Mouse (Mus musculus): ENCODE results near the gene Clcc1.

DNA sequence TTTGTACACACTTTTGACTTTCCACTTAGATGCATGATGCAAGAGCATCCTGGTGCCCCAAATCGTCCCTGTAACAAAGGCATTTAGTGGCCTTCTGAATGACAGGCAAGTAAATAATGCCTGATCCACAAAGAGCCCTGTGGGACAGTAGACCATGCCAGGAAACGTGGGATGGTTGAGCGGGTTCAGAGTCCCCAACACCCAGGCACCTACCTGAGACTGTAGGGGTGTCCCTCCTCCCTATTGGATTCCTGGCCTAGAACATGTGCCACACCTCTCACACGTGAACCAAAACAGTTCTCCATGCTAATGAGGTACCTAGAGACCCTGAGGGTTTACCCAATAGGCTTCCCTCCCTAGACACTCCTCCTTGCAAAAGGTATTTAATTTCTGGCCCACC, 27.3 kb downstream of the Clcc1 start:
- TF ChIP-seq CTCF (IDR thresholded peaks at IDR 0.05; ENCODE audit: low read depth, low read length) = no peak
- TF ChIP-seq TAL1 (conservative IDR thresholded peaks at IDR 0.05; ENCODE audit: low read depth, low read length) = no peak
- TF ChIP-seq GATA1 (IDR thresholded peaks at IDR 0.05; ENCODE audit: borderline replicate concordance, low read length) = no peak
- TF ChIP-seq GATA2 (IDR thresholded peaks at IDR 0.05; ENCODE audit: borderline replicate concordance, low read depth, low read length) = no peak
- TF ChIP-seq POLR2AphosphoS5 (IDR thresholded peaks at IDR 0.05; ENCODE audit: insufficient replicate concordance, low read depth, low read length) = no peak
